Mouse (Mus musculus): Measurements from ENCODE around the gene Prmt1.

GRCm38 (mm10) chr7:45006503-45006902 lies 20.1 kb upstream of the Prmt1 start:
- TF ChIP-seq POLR2A (IDR thresholded peaks at IDR 0.05; ENCODE audit: insufficient read depth, low read depth, low read length) = no peak
- no peak for TF ChIP-seq CTCF (IDR thresholded peaks at IDR 0.05; ENCODE audit: insufficient read depth, low read depth, low read length)

All from olfactory bulb, adult 2 months (tissue).